Mouse (Mus musculus): Measurements from ENCODE around the gene Prkar1b. TPM values are rescaled to one million over a fixed set of nuclear protein-coding genes. Genes with fewer than 3 reads are reported as not detected.

Gene Prkar1b
- 1.7 TPM for polyA plus RNA-seq (2012; fragmentation: generic; extraction: Trizol)
- long read RNA-seq, experiment 1: 0 reads
- long read RNA-seq, experiment 2, partial matches to known transcripts: 0 of 2 reads
- long read RNA-seq, experiment 2, other reads (novel, unspliced or antisense): 2 of 2 reads

GRCm38 (mm10) chr5:139149681-139150602 lies at the start of gene Prkar1b, which contains the start of gene Dnaaf5:
Gene Prkar1b, minus strand, starts transcription at chr5:139150001.
Gene Dnaaf5, plus strand, starts transcription at chr5:139150223.
- Histone ChIP-seq H3ac (ENCODE audit: control insufficient read depth, insufficient read length, low read depth) (peak within 1 kb of the TSS; percentile 96), H3K36me3 (ENCODE audit: control insufficient read depth, insufficient read depth) (peaks cover 25% of the 10 kb centered on the region), H3K79me3 (ENCODE audit: low read depth) (peaks cover 16% of the 10 kb centered on the region), H3K79me2 (ENCODE audit: control insufficient read depth, insufficient read depth) (peaks cover 18% of the 10 kb centered on the region), H3K27me3 (ENCODE audit: control insufficient read depth, insufficient read depth, insufficient read length) (no peaks in the 10 kb centered on the region), H3K4me3 (ENCODE audit: insufficient read depth, poor library complexity, severe bottlenecking) (peak within 1 kb of the TSS; percentile 80)
- TF ChIP-seq CEBPB (IDR thresholded peaks at IDR 0.05; ENCODE audit: low read depth) (no peak), USF1 (IDR thresholded peaks at IDR 0.05; ENCODE audit: low read depth) (no peak), MYOG (IDR thresholded peaks at IDR 0.05; ENCODE audit: control insufficient read depth, extremely low read depth, insufficient read length) (no peak), FOSL1 (IDR thresholded peaks at IDR 0.05; ENCODE audit: insufficient read depth, low read length, poor library complexity, severe bottlenecking) (no peak), CTCF (IDR thresholded peaks at IDR 0.05; ENCODE audit: control insufficient read depth, insufficient read depth, insufficient read length) (no peak), MYOD1 (IDR thresholded peaks at IDR 0.05; ENCODE audit: control insufficient read depth, insufficient read length, low read depth) (no peak), MAX (IDR thresholded peaks at IDR 0.05) (no peak)

GRCm38 (mm10) chr5:139199636-139199994 lies 49.8 kb upstream of the Prkar1b start:
- no peak overlapping the region for H3ac ChIP-seq (ENCODE audit: control insufficient read depth, insufficient read length, low read depth)
- peaks cover 33% of the 10 kb centered on the region for H3K79me3 ChIP-seq (ENCODE audit: low read depth)
- H3K36me3 ChIP-seq (ENCODE audit: control insufficient read depth, insufficient read depth): peaks cover 6% of the 10 kb centered on the region
- peak overlapping the region; percentile 74 for H3K4me3 ChIP-seq (ENCODE audit: insufficient read depth, poor library complexity, severe bottlenecking)
- TF ChIP-seq MYOD1 (IDR thresholded peaks at IDR 0.05; ENCODE audit: control insufficient read depth, insufficient read length, low read depth) (no peak), FOSL1 (IDR thresholded peaks at IDR 0.05; ENCODE audit: insufficient read depth, low read length, poor library complexity, severe bottlenecking) (no peak), CTCF (IDR thresholded peaks at IDR 0.05; ENCODE audit: control insufficient read depth, insufficient read depth, insufficient read length) (no peak), MAX (IDR thresholded peaks at IDR 0.05) (no peak), USF1 (IDR thresholded peaks at IDR 0.05; ENCODE audit: low read depth) (no peak), MYOG (IDR thresholded peaks at IDR 0.05; ENCODE audit: control insufficient read depth, extremely low read depth, insufficient read length) (no peak), CEBPB (IDR thresholded peaks at IDR 0.05; ENCODE audit: low read depth) (no peak)
- H3K79me2 ChIP-seq (ENCODE audit: control insufficient read depth, insufficient read depth): peaks cover 40% of the 10 kb centered on the region
- H3K27me3 ChIP-seq (ENCODE audit: control insufficient read depth, insufficient read depth, insufficient read length): no peaks in the 10 kb centered on the region

GRCm38 (mm10) chr5:139198779-139199178 lies 49.0 kb upstream of the Prkar1b start:
- TF ChIP-seq MAX (IDR thresholded peaks at IDR 0.05) (no peak), MYOD1 (IDR thresholded peaks at IDR 0.05; ENCODE audit: control insufficient read depth, insufficient read length, low read depth) (no peak), CTCF (IDR thresholded peaks at IDR 0.05; ENCODE audit: control insufficient read depth, insufficient read depth, insufficient read length) (no peak), CEBPB (IDR thresholded peaks at IDR 0.05; ENCODE audit: low read depth) (no peak), USF1 (IDR thresholded peaks at IDR 0.05; ENCODE audit: low read depth) (no peak), MYOG (IDR thresholded peaks at IDR 0.05; ENCODE audit: control insufficient read depth, extremely low read depth, insufficient read length) (no peak), FOSL1 (IDR thresholded peaks at IDR 0.05; ENCODE audit: insufficient read depth, low read length, poor library complexity, severe bottlenecking) (no peak)
- Histone ChIP-seq H3ac (ENCODE audit: control insufficient read depth, insufficient read length, low read depth) (no peak overlapping the region), H3K4me3 (ENCODE audit: insufficient read depth, poor library complexity, severe bottlenecking) (no peak overlapping the region), H3K27me3 (ENCODE audit: control insufficient read depth, insufficient read depth, insufficient read length) (no peaks in the 10 kb centered on the region), H3K36me3 (ENCODE audit: control insufficient read depth, insufficient read depth) (peaks cover 3% of the 10 kb centered on the region), H3K79me2 (ENCODE audit: control insufficient read depth, insufficient read depth) (peaks cover 32% of the 10 kb centered on the region), H3K79me3 (ENCODE audit: low read depth) (peaks cover 27% of the 10 kb centered on the region)

GRCm38 (mm10) chr5:139190958-139191357 lies 41.2 kb upstream of the Prkar1b start:
- Histone ChIP-seq H3K27me3 (ENCODE audit: control insufficient read depth, insufficient read depth, insufficient read length) (no peaks in the 10 kb centered on the region), H3K79me3 (ENCODE audit: low read depth) (no peaks in the 10 kb centered on the region), H3ac (ENCODE audit: control insufficient read depth, insufficient read length, low read depth) (no peak overlapping the region), H3K4me3 (ENCODE audit: insufficient read depth, poor library complexity, severe bottlenecking) (no peak overlapping the region), H3K79me2 (ENCODE audit: control insufficient read depth, insufficient read depth) (no peaks in the 10 kb centered on the region), H3K36me3 (ENCODE audit: control insufficient read depth, insufficient read depth) (peaks cover 11% of the 10 kb centered on the region)
- TF ChIP-seq CTCF (IDR thresholded peaks at IDR 0.05; ENCODE audit: control insufficient read depth, insufficient read depth, insufficient read length) (no peak), MYOD1 (IDR thresholded peaks at IDR 0.05; ENCODE audit: control insufficient read depth, insufficient read length, low read depth) (no peak), USF1 (IDR thresholded peaks at IDR 0.05; ENCODE audit: low read depth) (no peak), FOSL1 (IDR thresholded peaks at IDR 0.05; ENCODE audit: insufficient read depth, low read length, poor library complexity, severe bottlenecking) (no peak), CEBPB (IDR thresholded peaks at IDR 0.05; ENCODE audit: low read depth) (no peak)

GRCm38 (mm10) chr5:139189726-139190125 lies 39.9 kb upstream of the Prkar1b start:
- Histone ChIP-seq H3K36me3 (ENCODE audit: control insufficient read depth, insufficient read depth) (peaks cover 17% of the 10 kb centered on the region), H3K27me3 (ENCODE audit: control insufficient read depth, insufficient read depth, insufficient read length) (no peaks in the 10 kb centered on the region), H3K4me3 (ENCODE audit: insufficient read depth, poor library complexity, severe bottlenecking) (no peak overlapping the region), H3ac (ENCODE audit: control insufficient read depth, insufficient read length, low read depth) (no peak overlapping the region), H3K79me3 (ENCODE audit: low read depth) (no peaks in the 10 kb centered on the region), H3K79me2 (ENCODE audit: control insufficient read depth, insufficient read depth) (no peaks in the 10 kb centered on the region)
- TF ChIP-seq MYOD1 (IDR thresholded peaks at IDR 0.05; ENCODE audit: control insufficient read depth, insufficient read length, low read depth) (no peak), CEBPB (IDR thresholded peaks at IDR 0.05; ENCODE audit: low read depth) (no peak), USF1 (IDR thresholded peaks at IDR 0.05; ENCODE audit: low read depth) (no peak), MAX (IDR thresholded peaks at IDR 0.05) (no peak), MYOG (IDR thresholded peaks at IDR 0.05; ENCODE audit: control insufficient read depth, extremely low read depth, insufficient read length) (no peak), CTCF (IDR thresholded peaks at IDR 0.05; ENCODE audit: control insufficient read depth, insufficient read depth, insufficient read length) (no peak), FOSL1 (IDR thresholded peaks at IDR 0.05; ENCODE audit: insufficient read depth, low read length, poor library complexity, severe bottlenecking) (no peak)

Measured in C2C12 (cell line).